Mouse (Mus musculus): ENCODE results near the gene Gm21981. TPM values are rescaled to one million over a fixed set of nuclear protein-coding genes. Genes with fewer than 3 reads are reported as not detected.
"Not testable (repeated sequence)": the region's sequence is repeated elsewhere in the genome, so short reads cannot be mapped to it uniquely, and the experiment has no call there.

Gm21981 gene
- polyA plus RNA-seq, 3 experiments from 2014 or later: not detected

- no peak for ATAC-seq
These were observed 31.1 kb downstream of the Gm21981 start for GRCm38 (mm10) chr17:47663009-47663713.

GRCm38 (mm10) chr17:47658741-47659243 lies 35.5 kb downstream of the Gm21981 start:
- ATAC-seq: no peak

GRCm38 (mm10) chr17:47657901-47658300 lies 36.4 kb downstream of the Gm21981 start:
- ATAC-seq: no peak

- ATAC-seq: no peak
These were observed 38.6 kb downstream of the Gm21981 start for GRCm38 (mm10) chr17:47655697-47656096.

GRCm38 (mm10) chr17:47654346-47654745 lies 39.9 kb downstream of the Gm21981 start:
- ATAC-seq: not testable (repeated sequence)

- no peak for ATAC-seq
These were observed 42.3 kb downstream of the Gm21981 start for GRCm38 (mm10) chr17:47651953-47652352.

GRCm38 (mm10) chr17:47648966-47649365 lies 45.3 kb downstream of the Gm21981 start:
- no peak for ATAC-seq

GRCm38 (mm10) chr17:47646683-47647082 lies 47.6 kb downstream of the Gm21981 start:
- ATAC-seq: no peak

GRCm38 (mm10) chr17:47642992-47643391 lies 51.3 kb downstream of the Gm21981 start:
- ATAC-seq: no peak

Other genes starting within 250 kb of the Gm21981 start
- gene Taf8, start 192.2 kb downstream of the Gm21981 start, polyA plus RNA-seq (2017; shearing (Covaris generic)): 10 to 100 TPM; 56.9 to 80.8 (median 70.0) TPM
- gene Ccnd3, start 189.4 kb downstream of the Gm21981 start, polyA plus RNA-seq (2017; shearing (Covaris generic)): 100 to 1,000 TPM; 124 to 141 (median 130) TPM
- gene Bysl, start 83.0 kb downstream of the Gm21981 start, polyA plus RNA-seq (2017; shearing (Covaris generic)): 10 to 100 TPM in 2 of 3 experiments, 1 to 10 TPM in 1; 9.1 to 12.3 (median 11.6) TPM
- 10 to 100 TPM; 27.6 to 32.3 (median 28.1) TPM for gene Med20, start 82.9 kb downstream of the Gm21981 start, polyA plus RNA-seq (2017; shearing (Covaris generic))
- under 1 TPM in 2 of 3 experiments, not detected in 1; 0.68 to 0.79 TPM for gene Gm20517, start 82.9 kb downstream of the Gm21981 start, polyA plus RNA-seq (2017; shearing (Covaris generic))
- gene Usp49, start 63.8 kb downstream of the Gm21981 start, polyA plus RNA-seq (2017; shearing (Covaris generic)): under 1 TPM; 0.58 to 0.97 (median 0.70) TPM
- gene Tomm6, start 6.1 kb downstream of the Gm21981 start, polyA plus RNA-seq (2017; shearing (Covaris generic)): 100 to 1,000 TPM; 299 to 411 (median 338) TPM
- gene Frs3, start 5.4 kb downstream of the Gm21981 start, polyA plus RNA-seq (2017; shearing (Covaris generic)): not detected
- not detected for gene Prickle4, start 281 bp upstream of the Gm21981 start, polyA plus RNA-seq (2017; shearing (Covaris generic))
- not detected for gene Pgc, start 32.4 kb upstream of the Gm21981 start, polyA plus RNA-seq (2017; shearing (Covaris generic))
- gene Tfeb, start 42.6 kb upstream of the Gm21981 start, polyA plus RNA-seq (2017; shearing (Covaris generic)): 10 to 100 TPM in 1 of 3 experiments, 1 to 10 TPM in 2; 5.6 to 10.6 (median 6.5) TPM
- not detected for gene Mdfi, start 140.2 kb upstream of the Gm21981 start, polyA plus RNA-seq (2017; shearing (Covaris generic))
- 1 to 10 TPM; 1.9 to 5.7 (median 4.4) TPM for gene Foxp4, start 230.2 kb upstream of the Gm21981 start, polyA plus RNA-seq (2017; shearing (Covaris generic))

All from inflammation-experienced regulatory T-cells, adult 6 months (primary cell).